Mouse (Mus musculus): Measurements from ENCODE around the gene Mbnl1.

Gene Mbnl1

DNA sequence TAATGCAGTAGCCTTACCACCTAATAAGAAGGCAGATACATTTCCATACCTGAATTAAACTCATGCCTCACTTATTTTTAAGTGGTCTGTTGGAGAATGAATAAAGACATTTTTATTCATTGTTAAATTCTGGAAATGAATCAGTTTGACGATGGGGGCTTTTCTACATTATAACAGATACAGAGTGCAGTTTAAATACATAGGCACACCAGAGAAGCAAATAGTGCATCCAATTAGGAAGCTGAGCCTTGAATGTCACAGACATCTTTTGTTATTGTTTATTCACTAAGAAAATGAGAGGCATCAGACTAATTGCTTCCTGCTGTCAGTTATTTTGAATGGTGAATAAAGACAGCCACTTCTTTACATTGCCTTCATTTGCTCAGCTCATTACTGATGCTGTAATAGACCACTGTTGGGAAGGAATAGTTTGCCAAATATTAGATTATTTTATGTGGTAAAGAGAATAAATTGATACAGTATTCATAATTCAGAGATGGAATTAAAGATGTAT is 95.6 kb downstream of the Mbnl1 start:
- no peak for DNase-seq (ENCODE audit: extremely low read depth, low read depth)

DNA sequence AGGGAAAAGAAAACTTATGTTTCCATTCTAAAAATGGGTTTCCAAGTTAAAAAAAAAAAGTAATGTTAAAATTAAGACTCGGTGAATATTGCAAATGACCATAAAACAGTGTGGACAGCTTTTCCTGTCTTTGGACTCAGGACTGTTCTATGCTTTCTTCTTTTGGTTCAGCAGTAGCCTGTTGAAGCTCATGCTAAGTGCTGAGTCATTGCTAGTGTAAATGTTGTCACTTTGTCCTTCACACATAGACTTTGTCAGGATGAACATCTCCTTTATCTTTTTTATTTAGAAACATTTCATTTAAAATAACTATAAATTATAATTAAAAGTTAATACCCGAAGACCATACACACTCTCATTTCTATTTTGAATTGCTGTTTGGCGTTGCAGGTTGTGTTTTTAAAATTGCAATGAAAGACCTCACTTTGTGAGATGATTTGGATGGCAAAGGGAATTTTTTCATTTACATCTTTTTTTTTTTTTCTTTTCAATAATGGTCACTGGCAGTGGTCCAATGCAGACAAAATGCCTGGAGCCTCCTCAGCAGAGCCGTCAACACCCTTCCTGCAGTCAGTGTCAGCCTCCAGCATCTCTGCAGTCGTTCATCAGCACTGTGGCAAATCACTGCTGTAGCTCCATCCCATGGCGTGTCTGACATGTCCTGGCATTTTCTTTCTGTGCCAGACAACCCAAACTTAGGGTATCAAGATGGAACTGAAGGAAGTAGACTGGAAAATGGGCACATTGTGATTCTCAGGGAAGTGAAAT is 96.4 kb downstream of the Mbnl1 start:
- no peak for DNase-seq (ENCODE audit: extremely low read depth, low read depth)

DNA sequence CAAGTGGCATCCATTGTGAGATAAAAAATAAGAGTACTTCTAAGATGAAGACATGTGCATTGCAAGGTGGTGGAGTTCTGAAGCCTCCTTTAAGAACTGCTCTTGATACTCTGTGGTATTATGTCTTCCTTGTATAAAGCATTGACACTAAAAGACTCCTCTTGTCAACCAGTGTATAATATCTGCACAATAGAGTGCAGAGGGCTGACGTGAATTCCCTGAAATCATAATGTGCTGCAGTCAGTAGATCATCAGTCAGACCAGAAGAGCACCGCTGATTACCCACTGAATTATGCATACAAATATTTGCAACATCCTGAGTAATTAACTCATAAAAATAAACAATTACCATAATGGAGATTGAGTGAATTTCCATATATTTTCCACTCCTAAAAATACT is 97.2 kb downstream of the Mbnl1 start:
- DNase-seq (ENCODE audit: extremely low read depth, low read depth), result no peak

DNA sequence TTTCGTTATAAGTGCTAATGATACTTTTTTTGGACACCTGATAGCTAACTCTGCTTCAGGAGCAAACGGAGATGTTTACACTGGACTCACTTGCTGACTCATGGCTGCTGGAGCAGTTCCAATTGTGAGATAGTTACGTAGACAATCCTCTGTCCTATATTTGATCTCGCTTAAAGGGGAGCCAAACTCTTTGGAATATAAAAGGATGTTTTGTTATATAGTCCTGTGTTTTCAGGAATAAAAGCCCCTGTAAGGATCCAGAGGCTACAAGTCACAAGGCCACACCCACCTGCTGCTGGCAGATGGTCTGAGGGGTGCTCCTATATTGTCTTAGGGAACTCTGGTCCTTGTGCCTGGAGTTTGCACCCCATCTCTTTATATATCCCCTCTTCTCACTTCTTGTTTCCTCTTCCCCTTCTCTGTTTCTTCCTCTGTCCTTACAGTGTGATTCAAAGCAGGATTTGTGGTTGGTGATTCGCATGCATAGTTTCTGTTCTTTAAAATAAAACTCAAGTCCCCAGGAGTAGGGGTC is 97.9 kb downstream of the Mbnl1 start:
- peak; percentile 42 for DNase-seq (ENCODE audit: extremely low read depth, low read depth)

DNA sequence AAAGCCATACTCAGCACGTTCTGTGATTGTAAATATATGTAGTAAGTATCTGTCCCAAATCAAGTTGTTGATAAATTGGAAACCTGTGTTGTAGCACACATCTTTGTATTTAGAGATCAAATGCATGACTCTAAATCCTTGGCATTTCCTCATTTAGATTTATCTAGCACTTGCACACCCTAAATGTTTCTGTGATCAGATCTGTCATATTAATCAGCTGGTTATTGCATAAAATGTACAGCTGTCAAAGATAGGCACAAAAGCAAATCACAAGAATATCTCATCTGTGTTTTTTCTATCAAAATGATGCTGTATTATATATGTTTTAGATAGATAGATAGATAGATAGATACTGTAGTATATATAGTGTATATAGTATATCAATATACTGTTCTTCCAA is 98.9 kb downstream of the Mbnl1 start:
- DNase-seq (ENCODE audit: extremely low read depth, low read depth), result no peak

DNA sequence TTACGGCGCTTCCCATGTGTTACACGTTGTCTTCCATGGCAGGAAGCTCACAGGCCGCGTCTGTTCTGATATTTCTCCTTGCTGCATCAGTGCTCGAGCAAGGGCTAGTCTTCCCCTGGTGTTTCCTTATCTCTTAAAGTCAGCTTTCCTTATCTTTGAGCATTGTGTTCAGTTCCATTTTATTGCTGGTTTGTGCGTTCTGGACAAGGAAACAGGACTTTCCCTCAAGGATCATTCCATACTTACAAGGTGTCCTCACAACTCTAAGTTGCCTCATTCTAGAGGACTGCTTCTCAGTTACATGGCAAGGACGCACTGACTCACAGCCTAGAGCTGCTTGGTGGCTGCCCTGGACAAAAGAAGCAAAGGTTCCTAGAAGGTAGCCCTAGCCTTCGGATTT is 101.6 kb downstream of the Mbnl1 start:
- DNase-seq (ENCODE audit: extremely low read depth, low read depth), result peak; percentile 58

DNA sequence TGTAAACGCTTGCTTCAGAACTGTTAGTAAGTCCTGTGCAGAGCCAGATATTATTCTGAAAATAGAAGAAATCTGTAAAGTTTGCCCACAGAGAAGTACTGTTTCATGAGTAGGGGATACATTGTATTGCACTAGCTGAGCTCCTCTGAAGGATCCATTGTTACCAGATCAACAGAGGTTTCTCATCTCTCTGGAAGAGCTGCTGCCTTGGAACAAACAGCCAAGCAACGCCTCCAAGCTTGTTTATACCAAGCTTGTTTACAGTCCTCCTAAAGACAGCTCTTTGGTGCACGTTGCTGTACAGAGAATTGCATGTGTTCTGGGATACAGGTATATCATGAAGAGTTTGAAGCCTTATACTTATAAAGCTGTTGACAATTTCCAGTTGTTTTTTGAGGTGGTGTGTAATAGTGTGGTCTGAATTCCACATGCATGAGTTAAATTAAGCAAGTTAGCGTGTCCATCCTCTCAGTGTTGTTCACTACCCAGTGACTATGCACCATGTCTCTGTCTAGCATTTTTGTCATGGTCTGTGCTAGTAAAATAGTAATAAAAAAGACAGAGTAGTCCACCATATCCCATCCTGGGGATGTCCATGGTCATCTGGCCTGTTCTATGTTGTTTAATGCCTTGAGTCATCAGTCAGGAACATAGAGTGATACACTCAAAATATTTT is 102.4 kb downstream of the Mbnl1 start:
- DNase-seq (ENCODE audit: extremely low read depth, low read depth), result no peak

DNA sequence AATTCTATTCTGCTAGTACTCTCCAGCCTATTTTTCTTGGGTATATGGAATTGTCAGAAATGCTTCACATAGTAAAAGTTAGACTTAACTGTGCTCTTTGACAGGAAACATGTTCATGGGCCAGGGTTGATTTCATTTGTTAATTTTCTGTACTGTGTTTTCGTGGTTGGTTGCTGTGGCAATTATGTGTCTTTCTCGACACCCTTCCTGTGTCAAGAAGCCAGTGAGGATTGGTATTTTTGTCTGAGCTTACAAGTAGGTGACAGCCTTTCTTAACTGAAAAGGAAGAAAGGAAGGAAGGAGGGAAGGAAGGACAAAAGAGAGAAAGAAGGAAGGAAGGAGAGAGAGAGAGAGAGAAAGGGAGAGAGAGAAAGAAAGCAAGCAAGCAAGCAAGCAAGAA is 103.3 kb downstream of the Mbnl1 start:
- no peak for DNase-seq (ENCODE audit: extremely low read depth, low read depth)

DNA sequence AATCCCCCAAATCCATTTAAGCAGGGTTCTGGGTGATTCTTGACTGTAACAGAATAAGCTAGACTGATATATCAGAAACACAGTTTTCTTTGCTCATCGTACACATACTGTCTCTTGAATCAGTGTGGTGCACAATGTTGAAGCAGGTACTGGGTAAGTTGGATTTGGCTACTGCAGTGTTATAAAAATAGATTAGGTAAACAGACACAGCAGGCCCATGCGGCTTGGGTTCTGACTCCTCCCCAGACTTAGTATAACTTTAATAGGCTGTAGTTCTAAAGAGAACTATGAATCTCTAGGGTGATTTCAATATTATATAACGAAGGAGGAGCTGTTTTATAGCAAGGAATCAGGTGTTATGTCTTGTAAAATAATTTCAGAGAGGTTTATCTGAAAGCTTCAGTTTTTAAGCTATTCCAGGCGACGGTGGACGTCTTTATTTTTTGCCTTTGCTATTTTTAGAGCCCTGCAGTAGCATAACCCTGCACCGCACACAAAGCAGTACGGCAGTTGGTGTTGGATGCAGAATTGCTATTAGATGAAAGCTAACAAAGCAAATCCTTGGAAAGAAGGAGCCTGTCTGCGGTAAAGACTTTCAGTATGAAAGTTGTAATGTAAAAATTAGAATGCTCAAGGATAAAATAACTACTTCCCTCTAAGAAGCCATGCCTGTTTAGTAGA is 103.9 kb downstream of the Mbnl1 start:
- DNase-seq (ENCODE audit: extremely low read depth, low read depth), result no peak

DNA sequence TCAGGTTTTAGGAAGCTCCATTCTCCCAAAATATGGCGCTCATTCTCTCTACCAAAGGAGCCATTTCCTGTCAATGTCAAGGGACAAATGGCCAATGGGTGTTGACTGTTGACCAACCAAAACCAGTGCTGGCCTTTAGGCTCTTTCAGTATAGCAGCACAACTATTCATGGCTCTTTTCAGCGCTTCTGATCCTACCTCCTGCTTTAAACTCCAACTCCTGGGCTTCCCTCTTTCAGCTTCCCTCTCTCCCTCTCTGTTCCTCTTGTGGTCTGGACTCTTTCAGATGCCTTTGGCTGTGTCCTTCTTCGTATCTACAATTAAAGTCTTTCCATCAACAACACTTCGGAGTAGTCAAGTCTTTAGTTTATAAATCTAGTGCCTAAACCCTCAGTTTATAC is 107.2 kb downstream of the Mbnl1 start:
- DNase-seq (ENCODE audit: extremely low read depth, low read depth), result no peak

DNA sequence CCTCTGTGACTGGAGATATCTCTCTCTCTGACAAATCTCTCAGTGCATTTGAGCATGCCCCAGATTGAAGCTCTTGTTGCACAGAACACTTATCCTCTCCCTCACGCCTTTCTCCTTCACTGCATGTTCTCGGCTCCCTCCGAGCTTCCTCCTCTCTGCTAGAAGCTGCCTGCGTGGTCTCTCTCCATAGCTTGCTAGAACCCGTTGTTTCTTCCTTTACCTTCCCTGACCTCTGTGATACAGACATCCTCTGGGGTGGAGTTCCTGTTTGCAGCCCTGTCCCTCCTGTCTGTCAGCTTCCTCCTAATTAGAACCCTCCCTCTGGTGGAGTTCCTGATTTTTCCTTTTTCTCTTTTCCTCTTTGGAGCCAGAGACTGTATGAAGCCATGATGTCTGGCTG is 108.1 kb downstream of the Mbnl1 start:
- DNase-seq (ENCODE audit: extremely low read depth, low read depth), result no peak

DNA sequence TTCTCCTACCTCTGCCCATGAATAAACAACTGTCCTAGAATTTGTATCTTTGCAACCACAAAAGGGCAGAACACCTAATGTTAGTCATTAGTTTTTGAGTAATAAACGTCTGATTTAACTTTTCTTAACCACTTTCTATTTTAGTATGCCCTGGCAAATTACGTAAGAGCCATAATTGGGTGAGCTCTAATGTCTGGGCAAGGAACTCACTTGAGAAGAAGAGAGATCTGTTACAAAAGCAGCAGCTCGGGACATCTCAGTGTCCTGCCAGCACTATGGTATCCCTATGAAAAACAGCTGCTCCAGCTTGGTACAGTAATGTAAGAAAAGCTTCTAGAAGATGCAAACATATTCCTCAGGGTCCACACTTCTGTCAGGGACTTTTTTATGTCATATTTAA is 109.5 kb downstream of the Mbnl1 start:
- DNase-seq (ENCODE audit: extremely low read depth, low read depth), result no peak

DNA sequence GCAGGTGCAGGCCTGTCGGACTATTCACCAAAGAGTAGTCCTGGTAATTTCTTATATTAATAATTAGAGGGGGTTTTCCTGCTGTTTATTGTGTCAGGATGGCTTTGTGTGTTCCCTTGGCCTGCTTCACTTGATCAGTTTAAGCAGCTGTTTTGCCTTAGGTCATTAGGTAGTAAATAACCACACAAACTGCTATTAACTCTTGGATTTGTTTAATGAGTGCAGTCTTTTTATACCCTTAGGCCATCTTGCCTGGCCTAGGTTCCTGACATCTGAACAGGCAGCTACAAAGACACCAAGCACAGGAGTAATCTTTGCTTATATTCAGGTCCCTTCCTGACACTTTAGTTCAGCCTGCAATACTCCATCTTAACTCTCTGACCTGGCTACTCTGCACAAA is 110.0 kb downstream of the Mbnl1 start:
- DNase-seq (ENCODE audit: extremely low read depth, low read depth), result no peak

DNA sequence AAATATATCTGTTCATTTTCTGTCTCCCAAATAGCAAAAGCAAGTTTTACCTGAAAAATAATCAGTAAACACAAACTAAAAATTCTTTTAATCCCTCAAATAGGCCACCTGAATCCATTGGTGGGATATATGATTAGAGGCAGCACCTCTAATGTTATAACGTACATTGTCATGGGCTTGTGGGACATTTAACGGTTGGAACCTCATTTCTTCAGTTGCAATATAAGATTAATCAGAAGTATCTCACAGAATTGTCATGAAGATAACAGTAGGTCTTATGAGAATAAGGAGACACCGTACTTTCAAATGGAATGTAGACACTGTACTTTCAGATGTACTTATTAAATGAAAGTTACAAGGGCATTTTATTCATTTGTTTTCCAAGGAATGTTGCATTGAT is 112.1 kb downstream of the Mbnl1 start:
- DNase-seq (ENCODE audit: extremely low read depth, low read depth), result no peak

DNA sequence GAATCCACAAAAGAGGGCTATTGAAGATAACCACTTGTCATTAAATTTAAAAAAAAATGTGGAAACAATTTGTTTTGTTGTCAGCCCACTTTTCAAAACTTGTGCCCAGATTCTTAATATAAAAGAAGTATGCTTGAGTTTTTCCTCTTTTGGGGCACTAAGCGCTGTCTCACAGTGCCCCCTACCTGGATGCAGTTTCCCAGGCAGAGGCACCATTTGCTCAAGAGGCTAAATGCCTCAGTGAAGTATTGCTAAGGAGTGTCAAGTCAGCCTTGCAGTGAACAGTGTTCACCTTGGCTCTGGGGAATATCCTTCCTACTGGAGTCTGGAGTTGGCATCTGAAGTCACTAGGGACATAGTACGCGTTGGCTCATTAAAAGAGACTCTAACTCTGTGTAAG is 113.4 kb downstream of the Mbnl1 start:
- DNase-seq (ENCODE audit: extremely low read depth, low read depth), result no peak

DNA sequence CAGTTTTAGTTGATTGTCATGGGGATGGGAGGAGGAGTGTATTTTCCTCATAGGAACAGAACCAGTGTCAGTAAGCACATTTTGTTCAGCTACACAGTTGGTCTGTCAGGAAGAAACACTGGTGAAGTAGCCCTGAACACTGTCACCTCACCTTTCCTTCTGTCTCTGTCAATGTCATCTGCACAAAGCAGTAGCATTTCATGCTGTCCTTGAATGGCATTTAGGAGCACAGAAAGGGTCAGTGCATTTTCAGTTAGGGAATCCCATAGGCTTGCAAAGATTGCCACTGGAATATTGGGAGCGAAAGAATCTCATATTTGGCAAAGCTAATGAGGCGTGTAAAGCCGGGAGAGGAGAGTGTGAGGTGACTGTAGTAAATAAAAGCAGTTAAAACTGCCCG is 114.5 kb downstream of the Mbnl1 start:
- no peak for DNase-seq (ENCODE audit: extremely low read depth, low read depth)

DNA sequence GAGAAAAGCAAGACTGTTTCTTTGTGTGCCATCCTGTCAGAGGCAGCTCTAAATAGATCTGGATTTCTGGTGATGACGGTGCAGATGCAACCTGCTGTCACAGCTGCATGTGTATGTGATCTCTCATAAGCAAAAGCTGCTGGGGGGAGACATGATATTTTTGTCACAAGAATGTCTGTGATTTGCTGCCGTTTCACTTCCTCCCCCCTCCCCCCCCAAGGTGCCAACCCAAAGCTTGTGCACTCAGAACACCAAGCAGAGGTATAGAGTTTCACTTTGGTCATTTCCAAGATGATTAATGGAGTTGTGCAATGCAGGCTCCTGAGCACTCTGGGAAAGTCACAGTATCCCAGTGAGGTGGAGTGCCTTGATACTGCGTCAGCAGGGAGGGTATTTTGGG is 116.7 kb downstream of the Mbnl1 start:
- no peak for DNase-seq (ENCODE audit: extremely low read depth, low read depth)

DNA sequence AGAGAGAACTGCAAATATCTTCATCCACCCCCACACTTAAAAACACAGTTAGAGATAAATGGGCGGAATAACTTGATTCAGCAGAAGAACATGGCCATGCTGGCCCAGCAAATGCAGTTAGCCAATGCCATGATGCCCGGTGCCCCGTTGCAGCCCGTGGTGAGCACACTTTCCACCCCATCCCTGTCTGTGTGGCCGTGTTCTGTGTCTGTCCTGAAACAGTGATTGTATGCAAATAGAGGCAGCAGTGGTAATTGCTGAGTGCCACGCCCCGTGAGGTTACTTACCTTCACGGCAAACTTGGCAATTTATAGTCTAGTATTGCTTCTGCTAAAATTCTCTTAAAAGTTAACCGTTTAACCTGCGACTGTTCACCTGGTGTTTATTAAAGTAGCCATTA is 123.0 kb downstream of the Mbnl1 start:
- DNase-seq (ENCODE audit: extremely low read depth, low read depth), result no peak

DNA sequence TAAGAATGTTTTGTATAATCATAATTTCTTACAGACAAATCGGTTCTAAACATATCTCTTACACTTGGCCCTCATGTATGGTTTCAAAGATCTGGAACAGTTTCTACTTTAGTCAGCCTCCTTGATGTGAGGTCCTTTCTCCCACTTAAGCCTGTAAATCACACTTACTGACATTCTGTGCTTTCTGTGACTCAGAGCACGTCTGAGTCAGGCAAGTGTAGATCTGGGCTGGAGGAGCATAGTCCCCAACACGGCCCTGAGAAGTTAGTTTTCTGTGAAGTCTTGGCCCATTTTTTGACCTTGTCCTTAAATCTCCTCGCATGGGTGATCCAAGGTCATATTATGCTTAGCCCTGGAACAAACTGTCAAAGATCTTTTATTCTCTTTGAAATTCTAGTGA is 124.4 kb downstream of the Mbnl1 start:
- DNase-seq (ENCODE audit: extremely low read depth, low read depth), result no peak

DNA sequence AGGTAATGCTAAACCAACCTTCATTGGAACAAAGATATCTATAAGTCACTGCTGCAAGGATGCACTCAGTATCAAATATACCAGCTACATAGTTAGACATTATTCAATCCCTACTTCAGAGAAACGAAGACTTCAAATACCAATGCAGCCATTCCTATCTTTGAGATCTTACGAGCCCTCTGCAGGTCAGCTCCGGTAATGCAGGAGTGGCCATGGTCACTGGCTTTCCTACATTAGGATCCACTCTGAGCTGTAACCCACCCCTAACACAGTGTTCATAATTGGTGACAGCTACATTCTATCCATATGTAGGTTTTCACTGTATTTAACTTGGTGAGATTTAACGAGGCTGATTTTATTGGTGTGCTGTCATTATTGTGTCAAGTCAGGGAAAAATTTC is 129.1 kb downstream of the Mbnl1 start:
- DNase-seq (ENCODE audit: extremely low read depth, low read depth), result no peak

DNA sequence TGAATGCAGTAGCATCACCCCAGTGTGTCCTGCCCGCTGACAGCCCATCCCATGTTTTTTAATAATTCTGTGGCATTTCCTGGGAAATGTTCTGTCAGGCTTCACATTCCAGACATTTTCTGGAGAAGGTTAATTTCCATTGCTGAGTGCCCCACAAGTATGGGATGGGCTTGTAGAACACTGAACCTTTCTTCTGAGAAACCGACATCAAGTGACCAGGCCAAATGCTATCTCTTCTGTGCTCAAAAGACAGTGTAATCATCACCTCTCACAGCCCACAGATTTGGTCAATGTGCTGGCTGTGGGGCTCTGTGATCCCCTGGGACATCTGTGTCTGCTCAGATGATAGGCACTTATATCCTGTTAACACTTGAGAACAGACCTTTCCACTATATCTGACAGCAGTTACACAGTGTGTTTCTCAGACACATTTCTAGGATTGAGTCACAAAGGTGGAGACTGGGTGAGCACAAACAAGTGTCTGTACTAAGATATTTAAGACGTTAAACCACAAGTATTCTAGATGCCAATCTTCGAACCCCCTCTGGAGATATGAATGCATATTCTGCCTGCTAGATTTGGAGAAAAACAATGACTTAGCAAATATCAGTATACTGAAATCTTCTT is 130.4 kb downstream of the Mbnl1 start:
- DNase-seq (ENCODE audit: extremely low read depth, low read depth), result peak; percentile 76

DNA sequence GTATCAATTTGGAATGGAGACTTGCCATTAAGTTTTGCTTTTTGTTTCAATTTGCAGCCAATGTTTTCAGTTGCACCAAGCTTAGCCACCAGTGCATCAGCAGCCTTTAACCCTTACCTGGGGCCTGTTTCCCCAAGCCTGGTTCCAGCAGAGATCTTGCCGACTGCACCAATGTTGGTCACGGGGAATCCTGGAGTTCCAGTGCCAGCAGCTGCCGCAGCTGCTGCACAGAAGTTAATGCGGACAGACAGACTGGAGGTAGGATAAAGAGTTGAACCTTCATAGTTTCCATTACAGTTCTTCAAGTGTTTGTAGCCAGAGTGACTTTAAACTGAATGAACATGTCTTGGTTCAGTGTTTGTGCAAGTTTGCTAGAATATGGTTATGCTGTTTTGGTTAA is 131.0 kb downstream of the Mbnl1 start:
- no peak for DNase-seq (ENCODE audit: extremely low read depth, low read depth)

All from MEL-GATA-1-ER (cell line).